Mouse (Mus musculus) layer of hippocampus, adult 2 months (tissue): ENCODE measurements around the gene Unc5b. TPM values are rescaled to one million over a fixed set of nuclear protein-coding genes. Genes with fewer than 3 reads are reported as not detected.
"Not testable (repeated sequence)": the region's sequence is repeated elsewhere in the genome, so short reads cannot be mapped to it uniquely, and the experiment has no call there.

Experiments
- DNase-seq, 2 experiments: peaks; one replicate each; pipeline ENCODE4 v3.0.0; 2022; ENCODE audit warnings: low spot score in 2 of 2
- H3K27ac ChIP-seq: fragments of 200-600 bp; 2 replicates; pipeline ENCODE4 v1.8.1; 2022
- H3K4me3 ChIP-seq: fragments of 200-600 bp; 2 replicates; pipeline ENCODE4 v1.8.1; 2022; ENCODE audit warnings: mild to moderate bottlenecking
- CTCF ChIP-seq: fragments of 200-600 bp; conservative IDR thresholded peaks from 2 replicates; pipeline ENCODE4 v1.8.1; 2022; ENCODE audit warnings: antibody characterized with exemption, mild to moderate bottlenecking, moderate library complexity
- total RNA-seq, 2 experiments: library from RNA; stranded (reverse); gene quantifications; 2 replicates each; pipeline ENCODE4 v1.2.3; 2021

Unc5b gene
- total RNA-seq, 2 experiments from 2014 or later: 10.7 to 11.2 TPM

- TF ChIP-seq CTCF: peak; percentile 40; the same call in 1 of the 2 replicates
- Histone ChIP-seq H3K4me3 (peak overlapping the region; percentile 93), H3K27ac (0 out of 2 replicates have a peak overlapping the region, but pooled peaks have one; percentile 62)
- DNase-seq: no peak
These were observed 78.1 kb downstream of the Unc5b start for GRCm38 (mm10) chr10:60753261-60753660.

- Histone ChIP-seq H3K27ac (peak within 1 kb of the TSS; percentile 92), H3K4me3 (peak within 1 kb of the TSS; percentile 93)
- peak; percentile 95 to 96 for DNase-seq
- TF ChIP-seq CTCF: peak; percentile 72
These were observed 79.1 kb downstream of the Unc5b start, which contains the start of gene Slc29a3 for GRCm38 (mm10) chr10:60752040-60753020. Gene Slc29a3, minus strand, starts transcription at chr10:60752794.

- peak overlapping the region; percentile 8 for H3K27ac ChIP-seq
These were observed 83.6 kb downstream of the Unc5b start for GRCm38 (mm10) chr10:60747667-60748212.

DNA sequence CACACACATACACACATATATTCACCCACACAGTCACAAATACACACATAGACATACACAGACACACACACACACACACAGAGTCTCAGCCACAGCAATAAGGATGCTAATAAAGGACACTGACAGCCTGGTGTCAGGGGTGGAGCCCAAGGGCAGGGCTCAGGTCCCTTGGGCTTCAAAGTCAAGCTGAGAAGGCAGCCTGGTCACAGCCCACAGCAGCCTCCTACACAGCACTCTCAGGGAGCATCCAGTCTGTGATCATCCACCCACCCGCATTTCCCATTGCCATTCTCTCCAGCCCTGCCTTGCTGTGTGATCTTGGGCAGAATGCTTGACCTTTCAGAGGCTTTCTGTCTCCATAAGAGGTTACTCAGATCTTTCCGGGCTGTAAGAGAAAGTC, 84.9 kb downstream of the Unc5b start:
- DNase-seq: no peak
- Histone ChIP-seq H3K27ac (no peak overlapping the region), H3K4me3 (no peak overlapping the region)
- TF ChIP-seq CTCF: no peak

More at GRCm38 (mm10) chr10:60747667-60748212, 83.6 kb downstream of the Unc5b start:
- no peak for TF ChIP-seq CTCF
- H3K4me3 ChIP-seq: no peak overlapping the region
- no peak for DNase-seq

DNA sequence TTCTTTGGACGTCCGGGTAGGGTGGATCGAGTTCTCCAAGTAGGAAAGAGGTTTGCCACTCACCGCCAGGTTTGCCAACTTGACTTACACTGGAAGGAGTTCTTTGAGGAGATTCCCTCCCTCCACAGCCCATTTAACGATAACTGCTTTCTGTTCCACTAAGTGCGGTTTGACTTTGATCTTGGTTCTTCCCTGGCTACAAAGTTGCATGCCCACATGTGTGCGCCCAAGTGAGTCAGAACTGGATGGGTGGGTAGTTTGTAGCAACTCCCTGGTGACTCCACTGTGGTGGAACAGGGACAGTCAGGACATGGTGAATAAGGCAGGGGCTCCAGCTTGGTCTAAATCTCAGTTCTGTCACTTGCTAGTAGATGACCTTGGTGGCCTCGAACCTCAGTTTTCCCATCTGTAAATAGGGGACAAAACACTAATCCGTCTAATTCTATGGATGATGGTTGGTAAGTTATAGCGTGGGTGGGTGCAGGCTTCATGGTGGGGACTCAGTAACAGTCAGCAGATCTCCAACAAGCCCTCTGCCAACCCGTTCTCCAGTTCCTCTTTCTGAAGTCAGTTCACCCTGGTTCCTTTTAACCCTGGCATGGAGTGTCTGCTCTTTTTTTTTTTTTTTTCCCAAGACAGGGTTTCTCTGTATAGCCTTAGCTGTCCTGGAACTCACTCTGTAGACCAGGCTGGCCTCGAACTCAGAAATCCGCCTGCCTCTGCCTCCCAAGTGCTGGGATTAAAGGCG, 86.7 kb downstream of the Unc5b start:
- Histone ChIP-seq H3K4me3 (no peak overlapping the region), H3K27ac (peak overlapping the region; percentile 36; the same call in 1 of the 2 replicates)
- no peak for DNase-seq
- TF ChIP-seq CTCF: no peak

GRCm38 (mm10) chr10:60743681-60744080, 87.7 kb downstream of the Unc5b start:
- TF ChIP-seq CTCF: no peak

DNA sequence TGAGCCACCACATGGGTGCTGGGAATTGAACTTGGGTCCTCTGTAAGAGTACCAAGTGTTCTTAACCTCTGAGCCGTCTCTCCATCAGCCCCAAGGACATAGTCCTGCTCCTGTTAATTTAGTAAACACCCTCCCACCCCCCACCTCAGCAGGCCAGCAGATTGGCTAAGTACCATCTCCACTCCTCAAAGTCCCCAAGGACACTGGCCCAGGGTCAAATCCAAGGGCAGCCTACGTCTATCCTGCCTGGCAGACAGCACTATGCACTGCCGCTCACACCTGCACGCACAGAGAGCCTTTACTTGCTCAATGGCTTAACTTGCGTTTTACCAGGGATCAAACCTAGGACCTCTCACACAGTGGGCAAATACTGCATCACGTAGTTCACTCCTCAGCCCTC, 88.4 kb downstream of the Unc5b start:
- Histone ChIP-seq H3K27ac (no peak overlapping the region), H3K4me3 (no peak overlapping the region)
- TF ChIP-seq CTCF: no peak
- DNase-seq: no peak

More at GRCm38 (mm10) chr10:60743681-60744080, 87.7 kb downstream of the Unc5b start:
- H3K27ac ChIP-seq: no peak overlapping the region; the same call in 1 of the 2 replicates
- H3K4me3 ChIP-seq: no peak overlapping the region
- DNase-seq: no peak

DNA sequence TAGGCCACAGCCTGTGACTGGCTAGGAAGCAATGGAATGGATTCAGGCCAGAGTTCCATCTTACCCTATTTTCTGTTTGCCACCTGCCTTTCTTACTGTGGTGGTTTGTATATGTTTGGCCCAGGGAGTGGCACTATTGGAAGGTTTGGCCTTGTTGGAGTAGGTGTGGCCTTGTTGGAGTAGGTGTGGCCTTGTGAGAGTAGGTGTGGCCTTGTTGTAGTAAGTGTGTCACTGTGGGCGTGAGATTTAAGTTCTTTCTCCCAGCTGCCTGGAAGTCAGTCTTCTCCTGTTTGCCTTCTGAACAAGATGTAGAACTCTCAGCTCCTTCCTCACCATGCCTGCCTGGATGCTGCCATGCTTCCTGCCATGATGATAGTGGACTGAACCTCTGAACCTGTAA, 89.1 kb downstream of the Unc5b start:
- not testable (repeated sequence) for DNase-seq, H3K4me3 ChIP-seq

DNA sequence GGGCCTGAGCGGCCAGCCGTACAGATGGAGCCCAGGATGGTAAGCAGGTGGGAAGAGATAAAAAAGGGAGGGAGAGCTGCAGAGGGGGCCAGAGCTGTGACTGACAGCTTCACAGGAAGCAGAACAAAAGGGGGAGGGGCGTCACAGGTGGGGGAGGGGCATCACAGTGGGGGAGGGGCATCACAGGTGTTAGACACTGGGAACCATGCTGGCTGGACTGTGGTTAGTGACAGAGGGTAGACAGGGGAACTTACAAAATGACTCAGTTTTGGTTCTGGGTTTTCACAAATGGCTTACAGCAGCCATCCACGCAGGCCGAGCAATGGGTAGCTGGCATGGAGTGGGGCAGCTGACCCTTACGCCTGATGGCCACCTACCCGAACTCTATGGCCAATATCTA, 89.9 kb downstream of the Unc5b start:
- DNase-seq: no peak
- Histone ChIP-seq H3K4me3 (no peak overlapping the region), H3K27ac (no peak overlapping the region)
- TF ChIP-seq CTCF: no peak

More for the DNA sequence above, 89.1 kb downstream of the Unc5b start:
- H3K27ac ChIP-seq: not testable (repeated sequence)

DNA sequence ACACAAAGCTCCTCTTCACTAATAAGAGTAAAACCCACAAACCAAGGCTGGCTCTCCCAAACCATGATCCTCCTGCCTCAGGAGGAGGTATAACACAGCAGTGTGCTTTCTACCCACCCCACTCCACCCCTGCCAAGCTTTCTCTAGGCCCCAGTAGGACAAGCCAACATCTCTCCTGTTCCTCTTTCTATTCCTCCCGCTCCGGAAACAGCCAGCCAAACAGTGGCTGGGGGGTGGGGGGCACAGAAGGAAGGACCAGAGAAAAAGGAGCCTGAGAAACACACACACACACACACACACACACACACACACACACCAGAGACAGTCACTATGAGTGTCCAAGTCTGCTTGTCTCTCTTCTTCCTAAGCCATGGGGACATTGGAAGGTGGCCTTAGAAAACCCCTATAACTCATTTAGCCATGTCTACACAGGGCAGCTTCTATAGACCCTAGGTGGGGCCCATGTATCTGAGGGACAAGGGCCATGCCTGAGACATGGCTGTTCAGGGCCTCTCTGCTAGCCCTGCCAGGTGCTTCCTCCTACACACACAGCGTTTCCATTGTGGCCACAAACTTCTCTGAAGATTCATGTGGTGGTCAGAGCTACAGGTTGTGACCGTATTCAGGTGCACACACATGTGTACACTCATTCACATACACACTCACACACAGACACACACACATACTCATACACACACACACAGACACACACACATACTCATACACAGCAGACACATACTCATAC, 91.6 kb downstream of the Unc5b start:
- DNase-seq: no peak
- no peak overlapping the region for H3K27ac ChIP-seq
- no peak for TF ChIP-seq CTCF
- H3K4me3 ChIP-seq: no peak overlapping the region

DNA sequence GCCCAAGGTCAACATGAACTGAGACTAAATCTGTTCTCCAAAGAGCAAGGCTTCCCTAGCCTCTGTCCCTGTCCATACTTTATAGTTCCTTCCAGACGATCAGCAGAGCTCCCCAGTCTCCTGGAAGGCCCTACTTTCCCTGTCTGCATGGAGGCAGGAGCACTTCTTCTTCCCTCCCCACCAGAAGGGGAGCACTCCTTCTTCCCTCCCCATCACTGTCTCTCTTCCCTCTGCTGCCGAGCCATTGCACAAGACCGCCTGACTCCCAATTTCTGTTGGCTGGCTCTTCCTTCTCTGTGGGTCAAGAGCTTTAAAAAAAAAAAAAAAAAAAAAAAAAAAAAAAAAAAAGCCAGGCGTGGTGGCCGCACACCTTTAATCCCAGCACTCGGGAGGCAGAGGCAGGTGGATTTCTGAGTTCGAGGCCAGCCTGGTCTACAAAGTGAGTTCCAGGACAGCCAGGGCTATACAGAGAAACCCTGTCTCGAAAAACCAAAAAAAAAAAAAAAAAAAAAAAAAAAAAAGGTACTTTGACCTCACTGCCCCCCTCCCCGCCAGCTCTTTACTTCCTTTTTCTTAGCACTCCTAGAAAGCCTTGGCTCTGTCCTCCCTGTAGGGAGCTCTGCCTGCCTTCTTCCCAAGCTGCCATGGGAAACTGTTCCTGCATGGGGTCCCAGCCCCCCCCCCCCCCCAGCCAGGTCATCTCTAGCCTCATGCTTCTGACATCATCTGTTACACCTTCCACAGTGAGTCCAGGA, 93.3 kb downstream of the Unc5b start:
- no peak overlapping the region for H3K4me3 ChIP-seq
- DNase-seq: no peak
- H3K27ac ChIP-seq: peak overlapping the region; percentile 10; the same call in 1 of the 2 replicates
- TF ChIP-seq CTCF: no peak
